Mouse (Mus musculus) skeletal muscle tissue, adult 2 months (tissue): Measurements from ENCODE around the gene Zfp988.
"Not testable (repeated sequence)": the region's sequence is repeated elsewhere in the genome, so short reads cannot be mapped to it uniquely, and the experiment has no call there.

Experiments
- DNase-seq: peaks from one replicate; pipeline ENCODE4 v3.0.0-alpha.2; 2012; ENCODE audit warnings: low read depth, low spot score

The Zfp988 gene

DNA sequence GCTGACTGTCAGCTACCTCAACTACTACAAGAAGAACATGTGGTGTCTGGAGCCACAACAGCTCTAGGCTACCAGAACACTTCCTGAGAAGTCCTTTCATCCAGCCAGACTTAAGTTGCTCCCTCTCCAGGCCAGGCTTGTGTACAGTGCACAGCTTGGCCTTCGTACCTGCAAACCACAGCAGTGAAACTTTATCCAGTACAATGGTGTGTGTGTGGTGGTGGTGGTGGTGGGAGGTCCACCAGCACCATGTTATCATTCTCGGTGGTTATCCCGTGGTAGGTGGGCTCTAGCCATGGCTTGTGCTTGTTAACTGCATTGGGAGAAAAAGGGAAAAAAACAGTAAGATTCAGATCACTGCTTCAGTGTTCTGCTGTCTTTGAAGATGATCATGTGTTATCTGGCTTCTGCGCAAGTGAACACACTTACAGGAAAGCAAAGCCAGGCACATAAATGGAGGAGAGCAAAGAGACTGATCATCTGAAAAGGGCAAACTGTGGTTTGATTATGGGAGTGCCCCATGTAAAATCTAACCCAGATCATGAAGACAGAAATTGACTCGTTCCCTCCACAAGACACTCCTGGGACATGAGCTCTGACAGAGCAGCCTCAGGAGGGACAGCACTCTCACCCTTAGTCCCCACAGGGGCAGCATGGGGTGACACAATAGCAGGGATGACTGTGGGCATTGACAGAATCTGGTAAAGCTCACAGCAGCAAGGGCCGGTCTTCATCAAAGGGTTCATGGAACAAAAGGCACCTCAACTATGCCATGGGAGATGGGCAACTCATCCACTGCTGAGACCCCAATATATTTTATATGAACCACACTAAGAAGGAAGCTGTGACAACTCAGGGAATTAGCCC lies 37.8 kb downstream of the Zfp988 start:
- not testable (repeated sequence) for DNase-seq

DNA sequence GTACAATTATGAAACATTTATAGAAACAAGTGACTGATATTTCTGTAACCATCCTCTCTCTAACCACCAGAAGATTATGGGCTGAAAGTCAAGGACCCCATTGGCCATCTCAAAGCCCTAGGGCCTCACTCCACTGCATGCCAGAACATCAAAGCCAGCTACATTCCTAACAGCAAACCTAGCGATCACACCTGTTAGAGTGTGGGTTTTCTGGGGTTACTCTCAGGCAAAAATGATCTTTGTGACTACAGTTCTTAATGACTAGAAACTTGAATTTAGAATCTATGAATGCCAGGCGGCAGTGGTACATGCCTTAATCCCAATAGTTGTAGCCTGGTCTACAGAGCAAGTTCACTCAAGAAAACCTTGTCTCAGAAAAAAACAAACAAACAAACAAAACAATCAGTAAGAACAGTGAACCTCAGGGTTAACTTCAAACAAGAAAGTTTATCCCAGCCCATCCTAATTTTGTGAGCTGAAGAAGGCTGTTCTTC lies 39.6 kb downstream of the Zfp988 start:
- not testable (repeated sequence) for DNase-seq

DNA sequence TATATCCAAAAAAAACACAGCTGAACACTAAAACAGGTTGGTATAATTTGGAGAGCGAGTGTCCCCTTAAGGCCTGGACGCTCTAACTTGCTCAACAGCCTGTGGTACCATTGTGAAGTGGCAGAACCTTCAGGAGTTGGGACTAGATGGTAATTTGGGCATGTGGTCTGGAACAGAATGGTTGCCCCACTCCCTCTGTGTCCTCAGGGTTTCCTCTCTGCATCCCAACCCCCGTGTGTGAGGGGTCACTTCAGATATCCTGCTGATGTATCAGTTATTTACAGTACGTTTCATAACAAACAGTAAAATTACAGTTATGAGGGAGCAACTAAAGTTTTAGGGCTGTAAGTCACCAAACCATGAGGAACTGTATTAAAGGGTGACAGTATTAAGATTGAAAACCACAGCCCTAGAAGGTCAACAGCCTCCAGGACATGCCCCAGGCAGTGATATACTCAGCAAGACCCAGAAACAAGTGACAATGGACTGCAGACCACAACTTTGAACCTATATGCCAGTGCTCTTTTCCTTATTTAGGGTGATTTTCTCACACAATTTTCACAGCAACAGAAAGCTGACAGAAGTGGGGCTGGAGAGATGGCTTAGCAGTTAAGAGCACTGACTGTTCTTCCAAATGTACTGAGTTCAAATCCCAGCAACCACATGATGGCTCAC lies 41.0 kb downstream of the Zfp988 start:
- DNase-seq = not testable (repeated sequence)

DNA sequence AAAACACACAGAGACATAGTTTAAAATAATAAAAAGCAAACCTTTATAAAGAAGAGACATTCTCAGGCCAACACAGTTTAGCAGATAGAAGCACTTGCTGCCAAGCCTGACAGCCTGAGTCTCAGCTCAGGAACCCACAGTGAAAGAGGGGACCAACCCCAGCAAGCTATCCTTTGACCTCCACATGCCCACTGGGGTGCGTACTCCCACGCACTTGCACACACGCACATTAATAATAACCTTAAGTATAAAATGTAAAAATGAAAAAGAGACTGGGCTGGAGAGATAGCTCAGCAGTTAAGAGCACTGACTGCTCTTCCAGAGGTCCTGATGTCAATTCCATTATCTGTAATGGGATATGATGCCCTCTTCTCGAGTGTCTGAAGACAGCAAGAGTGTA lies 41.8 kb downstream of the Zfp988 start:
- not testable (repeated sequence) for DNase-seq

- not testable (repeated sequence) for DNase-seq
Measured at GRCm38 (mm10) chr4:147347880-147348279, 42.4 kb downstream of the Zfp988 start.

DNA sequence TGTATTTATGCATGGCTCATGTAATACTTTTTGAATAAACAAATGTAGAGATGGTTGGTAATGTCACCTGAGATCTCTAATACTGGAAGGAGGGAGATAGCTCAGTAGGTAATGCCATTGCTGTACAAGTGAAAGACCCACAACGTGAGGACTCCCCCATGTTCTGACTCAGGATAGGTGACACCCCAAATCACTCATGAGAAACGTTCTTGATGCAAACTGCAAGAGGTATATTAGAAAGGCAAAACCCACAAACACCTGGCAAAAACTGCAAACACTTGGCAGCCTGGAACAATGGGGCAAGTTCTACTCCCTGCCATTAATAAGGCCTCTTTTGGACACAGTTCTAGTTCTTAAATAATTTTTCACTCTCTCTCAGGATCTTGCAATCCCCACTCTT lies 42.9 kb downstream of the Zfp988 start:
- not testable (repeated sequence) for DNase-seq

DNA sequence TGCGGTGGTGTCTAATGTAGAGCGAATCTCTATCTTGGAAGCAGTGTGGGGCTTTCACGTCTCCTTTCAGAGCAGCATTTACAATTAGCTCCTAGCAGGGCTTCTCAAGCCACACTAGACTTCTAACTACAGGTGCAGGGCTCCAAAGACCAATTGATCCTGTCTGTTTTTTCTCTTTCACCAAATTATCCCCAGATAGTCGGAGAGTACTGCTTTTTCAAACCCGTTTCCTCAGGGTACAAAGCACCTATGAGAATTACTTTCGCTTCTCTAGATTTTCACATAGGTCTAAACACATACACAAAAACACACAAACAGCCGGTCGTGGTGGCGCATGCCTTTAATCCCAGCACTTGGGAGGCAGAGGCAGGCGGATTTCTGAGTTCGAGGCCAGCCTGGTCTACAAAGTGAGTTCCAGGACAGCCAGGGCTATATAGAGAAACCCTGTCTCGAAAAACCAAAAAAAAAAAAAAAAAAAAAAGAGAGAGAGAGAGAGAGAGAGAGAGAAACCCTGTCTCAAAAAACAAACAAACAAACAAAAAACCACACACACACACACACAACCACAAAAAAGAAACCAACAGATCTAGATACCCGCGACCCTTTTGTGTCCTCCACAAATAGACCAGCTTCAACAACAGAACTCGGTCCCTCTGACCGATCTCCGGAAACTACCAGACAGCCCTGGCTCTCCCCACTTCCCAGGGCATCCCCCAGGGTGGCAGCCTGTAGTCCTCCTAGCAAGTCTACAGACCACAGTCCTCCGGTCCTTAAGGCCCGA lies 43.6 kb downstream of the Zfp988 start:
- DNase-seq = not testable (repeated sequence)

GRCm38 (mm10) chr4:147349687-147350415 lies 44.4 kb downstream of the Zfp988 start:
- DNase-seq = not testable (repeated sequence)

DNA sequence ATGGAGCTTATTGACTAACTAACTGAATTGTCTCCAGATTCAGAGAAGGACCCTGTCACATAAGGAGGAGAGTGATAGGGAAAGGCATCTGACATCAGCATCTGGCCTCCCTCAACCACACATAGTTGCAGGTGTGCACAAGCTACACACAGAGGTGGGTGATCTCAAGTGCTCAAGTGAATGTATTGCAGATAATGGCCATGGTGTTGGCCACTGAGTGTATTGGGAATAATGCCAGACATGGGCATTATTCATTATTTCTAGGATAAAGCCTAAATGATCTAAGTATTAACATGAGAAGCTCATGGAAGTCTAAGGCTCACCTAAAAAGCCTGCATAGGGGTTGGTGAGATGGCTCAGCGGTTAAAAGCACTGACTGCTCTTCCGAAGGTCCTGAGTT lies 45.1 kb downstream of the Zfp988 start:
- DNase-seq = not testable (repeated sequence)

DNA sequence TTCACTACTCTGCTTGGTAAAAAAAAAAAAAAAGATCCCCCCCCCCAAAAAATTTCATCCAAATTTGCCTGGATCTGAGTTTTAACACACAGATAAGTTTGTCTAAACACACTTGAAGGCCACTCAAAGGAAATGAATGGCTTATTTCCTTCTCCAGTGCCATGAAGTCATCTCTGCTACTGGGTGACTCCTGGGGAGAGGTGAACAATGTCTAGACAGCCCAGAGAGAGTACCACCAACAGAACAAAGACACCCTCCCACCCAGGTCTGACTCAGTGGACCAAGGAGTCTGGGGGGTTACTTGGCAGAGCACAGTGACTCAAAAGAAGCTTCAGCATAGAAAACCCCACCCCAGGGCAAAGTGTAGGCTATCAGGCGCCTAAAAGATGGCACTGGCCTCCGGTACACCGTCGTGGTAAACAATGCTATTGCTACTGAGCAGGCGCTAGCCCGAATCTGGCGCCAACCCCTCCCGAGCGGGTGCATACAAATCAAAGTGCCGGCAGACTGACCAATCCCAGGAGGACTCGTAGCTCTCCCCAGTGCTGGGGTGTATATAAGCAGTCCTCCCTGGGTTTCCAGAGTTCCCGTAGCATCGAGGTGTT lies 46.0 kb downstream of the Zfp988 start:
- not testable (repeated sequence) for DNase-seq

GRCm38 (mm10) chr4:147353626-147354025 lies 48.2 kb downstream of the Zfp988 start:
- not testable (repeated sequence) for DNase-seq

DNA sequence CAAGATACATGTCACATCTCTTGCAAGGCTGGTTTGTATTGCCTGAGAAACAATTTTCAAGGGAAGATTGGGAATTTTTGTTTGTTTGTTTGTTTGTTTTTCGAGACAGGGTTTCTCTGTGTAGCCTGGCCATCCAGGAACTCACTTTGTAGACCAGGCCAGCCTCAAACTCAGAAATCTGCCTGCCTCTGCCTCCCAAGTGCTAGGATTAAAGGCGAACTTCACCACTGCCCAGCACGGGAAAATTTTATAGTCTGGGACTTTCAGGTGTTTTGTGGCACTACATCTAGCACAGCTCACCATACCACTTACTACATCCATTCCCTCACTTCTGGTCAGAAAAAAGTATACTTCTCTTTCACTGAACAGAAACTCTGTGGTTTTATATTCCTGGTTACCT lies 50.6 kb downstream of the Zfp988 start:
- not testable (repeated sequence) for DNase-seq

- not testable (repeated sequence) for DNase-seq
Measured at GRCm38 (mm10) chr4:147357195-147357594, 51.7 kb downstream of the Zfp988 start.

DNA sequence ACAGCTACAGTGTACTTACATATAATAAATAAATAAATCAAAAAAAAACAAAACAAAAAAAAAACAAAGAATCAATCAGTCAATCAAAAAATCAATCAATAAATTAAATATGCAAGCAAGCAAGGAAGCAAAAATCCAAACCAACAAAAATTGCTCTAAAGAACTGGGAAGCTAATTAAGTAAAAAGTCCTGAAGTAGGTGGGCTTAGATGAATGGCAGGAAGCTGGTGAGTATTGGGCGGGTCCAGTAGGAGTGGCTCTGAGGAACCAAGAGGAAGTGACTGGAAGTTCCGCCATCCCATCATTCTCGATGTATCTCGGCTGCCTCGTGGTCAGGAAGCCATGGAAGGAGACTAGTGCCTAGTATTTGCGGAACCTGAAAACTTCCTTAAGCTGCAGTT lies 55.5 kb downstream of the Zfp988 start, which contains the start of gene Zfp978:
Gene Zfp978, plus strand, starts transcription at position 301 of the 400 bp plus-strand sequence.
- not testable (repeated sequence) for DNase-seq

DNA sequence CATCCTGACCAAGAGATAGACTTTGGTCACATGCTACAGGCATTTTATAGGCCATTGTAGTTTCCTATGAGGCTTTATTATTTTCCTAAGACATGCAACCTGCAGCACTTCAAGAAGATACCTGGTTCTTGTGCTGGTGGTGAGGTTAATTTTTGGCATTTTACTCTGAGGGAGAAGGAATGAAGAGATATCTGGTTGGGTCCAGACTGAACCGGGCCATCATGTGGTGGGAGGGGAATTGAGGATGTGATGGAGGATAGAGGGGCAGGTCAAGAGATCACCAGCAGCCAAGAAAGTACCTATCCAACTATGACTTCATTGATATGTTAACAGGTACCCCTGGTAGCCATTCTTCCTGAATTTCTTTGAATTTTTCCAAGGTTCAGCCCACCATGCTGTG lies 56.4 kb downstream of the Zfp988 start:
- not testable (repeated sequence) for DNase-seq

GRCm38 (mm10) chr4:147369564-147369963 lies 64.1 kb downstream of the Zfp988 start:
- DNase-seq = not testable (repeated sequence)

DNA sequence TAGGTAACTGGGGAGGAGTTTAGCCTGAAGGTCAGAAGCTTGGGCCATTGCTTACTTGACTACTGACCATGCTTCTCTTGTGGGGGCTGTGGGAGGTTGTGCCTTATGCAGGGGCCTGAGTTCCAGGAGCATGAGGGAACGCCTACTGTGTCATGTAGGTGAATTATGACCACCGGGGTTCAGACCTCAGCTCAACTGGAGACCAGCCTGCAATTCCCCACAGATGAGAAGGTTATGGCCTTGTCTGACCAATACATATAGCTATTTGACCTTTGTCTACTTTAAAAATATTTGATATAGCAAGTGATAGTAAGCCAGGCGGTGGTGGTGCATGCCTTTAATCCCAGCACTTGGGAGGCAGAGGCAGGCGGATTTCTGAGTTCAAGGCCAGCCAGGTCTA lies 77.7 kb downstream of the Zfp988 start:
- DNase-seq = not testable (repeated sequence)
